Mouse (Mus musculus) heart, postnatal 0 days (tissue): ENCODE data around the gene Uspl1. TPM values are rescaled to one million over a fixed set of nuclear protein-coding genes. Genes with fewer than 3 reads are reported as not detected.

Experiments used
- ATAC-seq: fragments of 200-750 bp; cut with Nextera tagmentation; 2 replicates; pipeline ENCODE4 v1.8.0; 2017; ENCODE audit warnings: low read depth, moderate number of reproducible peaks, moderate library complexity; ENCODE audit not compliant: insufficient read depth
- DNase-seq: peaks from one replicate; pipeline ENCODE4 v3.0.0-alpha.2; 2016; ENCODE audit warnings: low spot score
- H3K27ac ChIP-seq: fragments of 300-500 bp; sonication (generic); 2 replicates; pipeline ENCODE4 v1.5.1; 2014; ENCODE audit warnings: low read depth, mild to moderate bottlenecking
- H3K27me3 ChIP-seq: fragments of 300-500 bp; sonication (generic); 2 replicates; pipeline ENCODE4 v1.6.1; 2014; ENCODE audit warnings: low read length, mixed read lengths; ENCODE audit not compliant: control insufficient read depth, insufficient read depth
- H3K36me3 ChIP-seq: fragments of 300-500 bp; sonication (generic); replicated peaks from 2 replicates; pipeline ENCODE4 v1.6.1; 2014; ENCODE audit warnings: low read length, mixed read lengths; ENCODE audit not compliant: control insufficient read depth, insufficient read depth
- H3K4me1 ChIP-seq: fragments of 300-500 bp; sonication (generic); 2 replicates; pipeline ENCODE4 v1.6.1; 2014; ENCODE audit warnings: antibody characterized with exemption; ENCODE audit not compliant: control insufficient read depth, insufficient read depth
- H3K4me2 ChIP-seq: fragments of 300-500 bp; sonication (generic); 2 replicates; pipeline ENCODE4 v1.6.1; 2014; ENCODE audit warnings: low read depth, mild to moderate bottlenecking, low read length, moderate library complexity
- H3K4me3 ChIP-seq: fragments of 300-500 bp; sonication (generic); 2 replicates; pipeline ENCODE4 v1.5.1; 2014; ENCODE audit warnings: low read depth, low read length
- H3K9ac ChIP-seq: fragments of 300-500 bp; sonication (generic); replicated peaks from 2 replicates; pipeline ENCODE4 v1.6.1; 2014; ENCODE audit warnings: low read depth, low read length, mixed read lengths
- H3K9me3 ChIP-seq: fragments of 300-500 bp; sonication (generic); replicated peaks from 2 replicates; pipeline ENCODE4 v1.6.1; 2016; ENCODE audit warnings: low read length; ENCODE audit not compliant: control insufficient read depth
- CTCF ChIP-seq: IDR thresholded peaks from 2 replicates; pipeline ENCODE4 v1.5.1; 2016; ENCODE audit warnings: antibody characterized with exemption, control low read depth, low read depth
- EP300 ChIP-seq: IDR thresholded peaks from 2 replicates; pipeline ENCODE4 v1.6.1; 2016; ENCODE audit warnings: antibody characterized with exemption, low read depth
- WGBS: fragments of 180-500 bp; shearing (Covaris S2); extraction: QIAGEN DNeasy Blood & Tissue Kit; methylation state at CpG from one replicate; pipeline ENCODE4 v1.1.7; 2014; 5-methylcytosine and 5-hydroxymethylcytosine counted together
- polyA plus RNA-seq: library from polyadenylated mRNA; unstranded; fragments of >200 nt; fragmentation: Nextera tagmentation; extraction: Ambion mirVana; gene quantifications from 2 replicates; pipeline ENCODE4 v1.2.1, GENCODE M21; 2015
- total RNA-seq: library from RNA; depleted of rRNA; stranded (reverse); fragments of >200 nt; gene quantifications from 2 replicates; pipeline ENCODE4 v1.2.3, GENCODE M21; 2014; ENCODE audit warnings: low replicate concordance

Uspl1 gene
- total and polyA plus RNA-seq, 2 experiments from 2014 or later = 17.6 to 18.9 TPM

- 32% methylated on average over 1 of the region's 1 CpGs for WGBS
- no peak for TF ChIP-seq EP300
- no peak for TF ChIP-seq CTCF
- ATAC-seq (no peak), DNase-seq (peak; percentile 8)
- Histone ChIP-seq H3K4me1 (peaks cover 10% of the 10 kb centered on the region), H3K36me3 (no peaks in the 10 kb centered on the region), H3K9me3 (no peaks in the 10 kb centered on the region), H3K9ac (peak overlapping the region; percentile 80), H3K4me2 (peak overlapping the region; percentile 67), H3K4me3 (peak overlapping the region; percentile 71), H3K27me3 (no peaks in the 10 kb centered on the region), H3K27ac (peak overlapping the region; percentile 99)
These were observed 1.0 kb upstream of the Uspl1 start for GRCm38 (mm10) chr5:149183122-149183521.

- peaks cover 10% of the 10 kb centered on the region for H3K4me1 ChIP-seq
- peak; percentile 71 for DNase-seq
- under 1% methylated on average over 13 of the region's 13 CpGs for WGBS
- no peaks in the 10 kb centered on the region for H3K27me3 ChIP-seq
- H3K36me3 ChIP-seq = no peaks in the 10 kb centered on the region
- ATAC-seq = peak; percentile 36
- peak overlapping the region; percentile 99 for H3K27ac ChIP-seq
- peak overlapping the region; percentile 80 for H3K9ac ChIP-seq
- peak overlapping the region; percentile 71 for H3K4me3 ChIP-seq
- no peak for TF ChIP-seq CTCF
- no peak for TF ChIP-seq EP300
- H3K4me2 ChIP-seq = peak overlapping the region; percentile 67
- H3K9me3 ChIP-seq = no peaks in the 10 kb centered on the region
These were observed 438 bp upstream of the Uspl1 start for GRCm38 (mm10) chr5:149183721-149184103.

- peaks cover 10% of the 10 kb centered on the region for H3K4me1 ChIP-seq
- H3K27ac ChIP-seq = peak overlapping the region; percentile 87
- H3K36me3 ChIP-seq = peaks cover 11% of the 10 kb centered on the region
- DNase-seq (peak; percentile 15), ATAC-seq (peak; percentile 1; the same call in 1 of the 2 replicates)
- H3K4me3 ChIP-seq = peak overlapping the region; percentile 87
- H3K4me2 ChIP-seq = peak overlapping the region; percentile 71
- TF ChIP-seq CTCF (no peak), EP300 (no peak)
- H3K27me3 ChIP-seq = no peaks in the 10 kb centered on the region
- H3K9ac ChIP-seq = peak overlapping the region; percentile 80
- no peaks in the 10 kb centered on the region for H3K9me3 ChIP-seq
- under 1% methylated on average over 20 of the region's 20 CpGs for WGBS
These were observed 665 bp downstream of the Uspl1 start for GRCm38 (mm10) chr5:149184844-149185186.

GRCm38 (mm10) chr5:149185806-149186205, 1.7 kb downstream of the Uspl1 start:
- ATAC-seq (no peak), DNase-seq (no peak)
- WGBS = 74% methylated on average over 3 of the region's 3 CpGs
- H3K9ac ChIP-seq = no peak overlapping the region
- no peaks in the 10 kb centered on the region for H3K9me3 ChIP-seq
- no peaks in the 10 kb centered on the region for H3K27me3 ChIP-seq
- peak overlapping the region; percentile 71 for H3K4me2 ChIP-seq
- H3K27ac ChIP-seq = no peak overlapping the region
- peaks cover 10% of the 10 kb centered on the region for H3K4me1 ChIP-seq
- TF ChIP-seq CTCF (no peak), EP300 (no peak)
- peaks cover 15% of the 10 kb centered on the region for H3K36me3 ChIP-seq
- peak overlapping the region; percentile 87 for H3K4me3 ChIP-seq

GRCm38 (mm10) chr5:149190160-149190559, 6.0 kb downstream of the Uspl1 start:
- Histone ChIP-seq H3K4me1 (peaks cover 7% of the 10 kb centered on the region), H3K4me2 (no peak overlapping the region), H3K27me3 (no peaks in the 10 kb centered on the region), H3K9ac (no peak overlapping the region), H3K4me3 (no peak overlapping the region), H3K27ac (no peak overlapping the region), H3K9me3 (no peaks in the 10 kb centered on the region), H3K36me3 (peaks cover 54% of the 10 kb centered on the region)
- ATAC-seq (no peak), DNase-seq (no peak)
- TF ChIP-seq EP300 (no peak), CTCF (no peak)
- 63% methylated on average over 1 of the region's 1 CpGs for WGBS

- no peak overlapping the region for H3K4me2 ChIP-seq
- H3K4me3 ChIP-seq = no peak overlapping the region
- H3K27me3 ChIP-seq = no peaks in the 10 kb centered on the region
- no peaks in the 10 kb centered on the region for H3K9me3 ChIP-seq
- no peak overlapping the region for H3K27ac ChIP-seq
- WGBS = 19% methylated on average over 1 of the region's 1 CpGs
- ATAC-seq (no peak; the same call in 1 of the 2 replicates), DNase-seq (no peak)
- no peak overlapping the region for H3K9ac ChIP-seq
- no peak for TF ChIP-seq EP300
- no peak for TF ChIP-seq CTCF
- H3K36me3 ChIP-seq = peaks cover 67% of the 10 kb centered on the region
- peaks cover 9% of the 10 kb centered on the region for H3K4me1 ChIP-seq
These were observed 12.5 kb downstream of the Uspl1 start for GRCm38 (mm10) chr5:149196611-149197010.
